Mouse (Mus musculus): ENCODE results near the gene Ros1. TPM values are rescaled to one million over a fixed set of nuclear protein-coding genes. Genes with fewer than 3 reads are reported as not detected.

The Ros1 gene
- polyA plus RNA-seq, 1 experiment from 2014 or later = not detected

DNA sequence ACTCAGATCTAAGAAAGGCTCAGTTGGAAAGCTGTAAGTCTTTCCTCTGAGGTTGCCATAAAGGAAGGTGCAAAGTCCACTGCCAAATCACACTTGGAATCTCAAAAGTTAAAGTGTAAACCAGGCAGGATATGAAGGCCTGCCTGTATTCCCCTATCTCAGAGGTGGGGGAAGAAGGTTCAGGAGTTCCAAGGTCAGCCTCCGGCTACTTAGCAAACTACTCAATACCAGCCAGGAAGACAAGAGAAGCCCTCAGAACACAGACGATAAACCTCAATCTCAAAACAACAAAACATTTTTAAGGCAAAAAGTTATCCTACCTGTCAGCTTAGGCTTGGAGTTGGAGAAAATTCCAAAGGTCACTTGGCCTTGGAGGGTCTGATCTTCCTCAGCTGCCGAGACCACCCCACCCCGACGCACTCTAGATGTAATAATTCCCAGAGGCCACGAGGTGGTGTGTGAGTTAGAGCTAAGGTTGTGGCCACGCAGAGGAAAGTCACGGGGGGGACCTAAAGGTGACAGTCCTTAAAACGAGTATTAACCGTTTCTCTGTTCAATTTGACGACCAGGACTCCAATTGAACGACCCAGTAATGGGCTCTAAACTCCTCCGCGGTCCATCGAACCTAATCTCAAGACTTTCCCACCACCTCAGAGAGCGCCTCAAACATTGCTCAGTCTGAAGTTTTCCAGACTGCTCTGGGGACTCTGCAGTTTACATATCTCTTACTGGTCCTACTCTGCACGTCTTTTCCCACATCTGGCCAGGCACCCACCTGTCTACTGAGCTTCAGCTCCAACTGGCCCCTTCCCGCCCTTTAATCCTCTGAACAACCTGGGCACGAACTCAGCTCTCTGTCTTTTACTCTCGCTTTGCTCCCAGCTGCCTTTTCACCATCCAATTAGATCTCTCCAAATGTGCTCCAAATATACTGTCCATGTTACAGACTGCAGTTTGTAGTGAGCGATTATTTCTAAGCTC, 37.4 kb upstream of the Ros1 start:
- H3K9ac ChIP-seq (replicated peaks; ENCODE audit: low read depth, low read length) = peak overlapping the region; percentile 82; the same call in 1 of the 2 replicates
- H3K27ac ChIP-seq (ENCODE audit: low read depth, low read length) = no peak overlapping the region
- H3K36me3 ChIP-seq (ENCODE audit: control insufficient read depth, insufficient read depth, low read length) = no peaks in the 10 kb centered on the region
- no peaks in the 10 kb centered on the region for H3K4me1 ChIP-seq (ENCODE audit: control insufficient read depth, insufficient read depth, low read length)
- H3K9me3 ChIP-seq (ENCODE audit: control insufficient read depth, low read length) = no peaks in the 10 kb centered on the region
- ATAC-seq (ENCODE audit: low read depth) = peak; percentile 26
- H3K27me3 ChIP-seq (ENCODE audit: control insufficient read depth, insufficient read depth, low read length) = no peaks in the 10 kb centered on the region
- WGBS = 12% methylated on average over 21 of the region's 21 CpGs
- peak overlapping the region; percentile 80 for H3K4me3 ChIP-seq (ENCODE audit: low read depth, low read length)
- peak overlapping the region; percentile 79 for H3K4me2 ChIP-seq (ENCODE audit: low read depth, low read length)

DNA sequence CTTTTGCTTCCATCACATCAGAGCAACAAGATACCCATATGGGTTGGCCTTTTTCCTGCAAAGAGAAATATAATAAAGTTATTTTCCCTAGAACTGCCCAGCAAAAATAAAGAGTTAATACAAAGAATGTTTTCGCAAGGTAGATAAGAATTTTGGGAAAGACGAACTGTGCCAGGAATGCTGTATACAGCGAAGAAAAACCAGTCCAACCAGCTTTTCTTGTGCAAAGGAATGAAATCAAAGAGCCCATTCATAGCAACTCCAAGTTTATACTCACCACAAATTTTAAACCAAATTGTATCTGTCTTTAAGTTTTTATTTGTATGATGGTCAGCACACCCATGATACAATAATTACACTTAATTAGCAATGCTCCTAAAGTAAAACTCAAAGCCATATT, 24.6 kb upstream of the Ros1 start:
- Histone ChIP-seq H3K9ac (replicated peaks; ENCODE audit: low read depth, low read length) (no peak overlapping the region), H3K36me3 (ENCODE audit: control insufficient read depth, insufficient read depth, low read length) (no peaks in the 10 kb centered on the region), H3K4me1 (ENCODE audit: control insufficient read depth, insufficient read depth, low read length) (no peaks in the 10 kb centered on the region), H3K9me3 (ENCODE audit: control insufficient read depth, low read length) (no peaks in the 10 kb centered on the region), H3K27me3 (ENCODE audit: control insufficient read depth, insufficient read depth, low read length) (no peaks in the 10 kb centered on the region), H3K4me3 (ENCODE audit: low read depth, low read length) (no peak overlapping the region), H3K27ac (ENCODE audit: low read depth, low read length) (no peak overlapping the region), H3K4me2 (ENCODE audit: low read depth, low read length) (no peak overlapping the region)
- no peak for ATAC-seq (ENCODE audit: low read depth)
- 87% methylated on average over 3 of the region's 3 CpGs for WGBS

DNA sequence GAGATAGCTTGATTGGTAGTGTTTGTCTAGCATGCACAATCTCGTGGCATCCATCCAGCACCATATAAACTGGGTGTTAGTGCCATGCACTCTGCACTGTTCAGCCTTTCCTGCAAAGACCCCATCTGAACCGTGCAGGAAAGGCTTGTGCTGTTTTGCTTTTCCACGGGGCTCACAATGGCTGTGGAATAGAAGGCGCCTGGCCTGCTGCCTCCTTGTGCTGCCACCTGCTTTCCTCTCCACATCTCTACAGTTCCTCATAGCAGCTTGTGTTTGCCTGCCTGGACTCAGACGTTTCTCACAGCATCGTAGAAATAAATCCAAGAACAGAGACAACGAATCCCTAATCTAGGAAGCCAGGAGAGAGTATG, 22.5 kb upstream of the Ros1 start:
- Histone ChIP-seq H3K27me3 (ENCODE audit: control insufficient read depth, insufficient read depth, low read length) (no peaks in the 10 kb centered on the region), H3K9ac (replicated peaks; ENCODE audit: low read depth, low read length) (no peak overlapping the region), H3K9me3 (ENCODE audit: control insufficient read depth, low read length) (no peaks in the 10 kb centered on the region), H3K4me2 (ENCODE audit: low read depth, low read length) (no peak overlapping the region), H3K36me3 (ENCODE audit: control insufficient read depth, insufficient read depth, low read length) (no peaks in the 10 kb centered on the region), H3K27ac (ENCODE audit: low read depth, low read length) (no peak overlapping the region), H3K4me3 (ENCODE audit: low read depth, low read length) (no peak overlapping the region), H3K4me1 (ENCODE audit: control insufficient read depth, insufficient read depth, low read length) (no peaks in the 10 kb centered on the region)
- ATAC-seq (ENCODE audit: low read depth) = peak; percentile 75
- 53% methylated on average over 7 of the region's 7 CpGs for WGBS

DNA sequence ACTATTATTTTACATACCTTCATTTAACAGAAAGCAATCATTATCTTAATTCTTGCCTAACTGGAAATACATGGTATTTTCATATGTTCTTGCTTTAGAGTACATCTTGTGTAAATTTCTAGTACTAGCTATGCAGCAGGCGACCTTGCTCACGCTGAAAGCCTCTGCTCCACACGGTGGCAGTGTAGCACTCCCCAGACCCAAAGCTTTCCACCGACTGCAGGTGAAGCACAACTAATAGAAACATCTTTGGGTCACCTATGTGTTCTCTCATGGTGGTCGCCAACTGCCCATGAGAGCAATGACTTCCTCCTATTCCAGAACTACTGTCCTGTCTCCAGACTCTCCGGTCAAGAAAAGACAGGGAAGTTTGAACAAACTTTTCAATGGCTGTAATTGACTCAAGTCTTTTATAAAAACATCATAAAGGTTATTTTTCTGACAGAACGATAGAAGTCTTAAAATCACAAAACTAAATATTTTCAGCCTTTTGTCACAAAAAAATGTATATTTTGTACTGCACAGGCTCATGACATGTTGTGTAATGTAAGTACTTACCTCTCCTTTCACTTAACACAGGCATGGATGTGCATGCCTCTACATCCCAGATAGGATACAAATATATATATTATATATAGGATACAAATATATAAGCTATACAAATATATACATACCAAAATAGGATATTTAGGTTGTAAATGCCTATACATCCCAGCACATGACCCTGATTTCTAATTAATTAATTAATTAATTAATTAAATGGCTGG, 21.9 kb upstream of the Ros1 start:
- no peaks in the 10 kb centered on the region for H3K36me3 ChIP-seq (ENCODE audit: control insufficient read depth, insufficient read depth, low read length)
- no peak overlapping the region for H3K4me3 ChIP-seq (ENCODE audit: low read depth, low read length)
- no peak overlapping the region for H3K27ac ChIP-seq (ENCODE audit: low read depth, low read length)
- no peak overlapping the region for H3K9ac ChIP-seq (replicated peaks; ENCODE audit: low read depth, low read length)
- H3K4me1 ChIP-seq (ENCODE audit: control insufficient read depth, insufficient read depth, low read length) = no peaks in the 10 kb centered on the region
- no peaks in the 10 kb centered on the region for H3K9me3 ChIP-seq (ENCODE audit: control insufficient read depth, low read length)
- WGBS = 25% methylated on average over 7 of the region's 7 CpGs
- peak; percentile 74 for ATAC-seq (ENCODE audit: low read depth)
- no peak overlapping the region for H3K4me2 ChIP-seq (ENCODE audit: low read depth, low read length)
- H3K27me3 ChIP-seq (ENCODE audit: control insufficient read depth, insufficient read depth, low read length) = no peaks in the 10 kb centered on the region

- Histone ChIP-seq H3K4me3 (ENCODE audit: low read depth, low read length) (no peak overlapping the region), H3K4me2 (ENCODE audit: low read depth, low read length) (no peak overlapping the region), H3K27me3 (ENCODE audit: control insufficient read depth, insufficient read depth, low read length) (no peaks in the 10 kb centered on the region), H3K4me1 (ENCODE audit: control insufficient read depth, insufficient read depth, low read length) (no peaks in the 10 kb centered on the region), H3K9ac (replicated peaks; ENCODE audit: low read depth, low read length) (no peak overlapping the region), H3K9me3 (ENCODE audit: control insufficient read depth, low read length) (no peaks in the 10 kb centered on the region), H3K36me3 (ENCODE audit: control insufficient read depth, insufficient read depth, low read length) (no peaks in the 10 kb centered on the region), H3K27ac (ENCODE audit: low read depth, low read length) (no peak overlapping the region)
- ATAC-seq (ENCODE audit: low read depth) = no peak; the same call in 1 of the 2 replicates
- 65% methylated on average over 2 of the region's 2 CpGs for WGBS
Measured at GRCm38 (mm10) chr10:52215267-52215818, 20.3 kb upstream of the Ros1 start.

GRCm38 (mm10) chr10:52204006-52204405, 9.0 kb upstream of the Ros1 start:
- Histone ChIP-seq H3K4me1 (ENCODE audit: control insufficient read depth, insufficient read depth, low read length) (no peaks in the 10 kb centered on the region), H3K4me3 (ENCODE audit: low read depth, low read length) (no peak overlapping the region), H3K27ac (ENCODE audit: low read depth, low read length) (no peak overlapping the region), H3K9ac (replicated peaks; ENCODE audit: low read depth, low read length) (no peak overlapping the region), H3K27me3 (ENCODE audit: control insufficient read depth, insufficient read depth, low read length) (no peaks in the 10 kb centered on the region), H3K9me3 (ENCODE audit: control insufficient read depth, low read length) (no peaks in the 10 kb centered on the region), H3K4me2 (ENCODE audit: low read depth, low read length) (no peak overlapping the region), H3K36me3 (ENCODE audit: control insufficient read depth, insufficient read depth, low read length) (no peaks in the 10 kb centered on the region)
- WGBS = 85% methylated on average over 2 of the region's 2 CpGs
- ATAC-seq (ENCODE audit: low read depth) = no peak

- no peak overlapping the region for H3K9ac ChIP-seq (replicated peaks; ENCODE audit: low read depth, low read length)
- H3K4me3 ChIP-seq (ENCODE audit: low read depth, low read length) = no peak overlapping the region
- H3K27me3 ChIP-seq (ENCODE audit: control insufficient read depth, insufficient read depth, low read length) = no peaks in the 10 kb centered on the region
- no peaks in the 10 kb centered on the region for H3K36me3 ChIP-seq (ENCODE audit: control insufficient read depth, insufficient read depth, low read length)
- no peak overlapping the region for H3K27ac ChIP-seq (ENCODE audit: low read depth, low read length)
- H3K4me2 ChIP-seq (ENCODE audit: low read depth, low read length) = no peak overlapping the region
- H3K4me1 ChIP-seq (ENCODE audit: control insufficient read depth, insufficient read depth, low read length) = no peaks in the 10 kb centered on the region
- ATAC-seq (ENCODE audit: low read depth) = no peak
- WGBS = 86% methylated on average over 4 of the region's 4 CpGs
- H3K9me3 ChIP-seq (ENCODE audit: control insufficient read depth, low read length) = no peaks in the 10 kb centered on the region
Measured at GRCm38 (mm10) chr10:52185900-52186299, 9.1 kb downstream of the Ros1 start.

DNA sequence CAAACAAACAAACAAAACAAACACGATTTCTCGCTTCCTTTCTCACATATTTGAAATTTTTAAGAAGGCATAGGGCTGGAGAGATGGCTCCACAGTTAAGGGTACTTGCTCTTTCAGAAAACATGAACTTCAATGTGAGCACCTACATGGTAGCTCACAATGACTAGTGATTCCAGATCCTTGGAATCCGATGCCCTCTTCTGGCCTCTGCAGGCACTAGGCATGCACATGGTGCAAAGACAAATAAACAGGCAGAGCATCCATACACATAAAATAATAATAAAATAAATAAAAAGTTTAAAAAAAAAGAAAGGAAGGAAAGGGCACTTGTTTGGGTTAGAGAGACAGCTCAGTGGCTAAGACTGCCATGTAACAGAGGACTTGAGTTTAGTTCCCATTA, 12.2 kb downstream of the Ros1 start:
- H3K4me3 ChIP-seq (ENCODE audit: low read depth, low read length) = no peak overlapping the region
- H3K27me3 ChIP-seq (ENCODE audit: control insufficient read depth, insufficient read depth, low read length) = no peaks in the 10 kb centered on the region
- H3K9ac ChIP-seq (replicated peaks; ENCODE audit: low read depth, low read length) = no peak overlapping the region
- no peak overlapping the region for H3K4me2 ChIP-seq (ENCODE audit: low read depth, low read length)
- no peak for ATAC-seq (ENCODE audit: low read depth)
- WGBS = 88% methylated on average over 3 of the region's 3 CpGs
- H3K4me1 ChIP-seq (ENCODE audit: control insufficient read depth, insufficient read depth, low read length) = no peaks in the 10 kb centered on the region
- H3K27ac ChIP-seq (ENCODE audit: low read depth, low read length) = no peak overlapping the region
- H3K36me3 ChIP-seq (ENCODE audit: control insufficient read depth, insufficient read depth, low read length) = no peaks in the 10 kb centered on the region
- no peaks in the 10 kb centered on the region for H3K9me3 ChIP-seq (ENCODE audit: control insufficient read depth, low read length)

DNA sequence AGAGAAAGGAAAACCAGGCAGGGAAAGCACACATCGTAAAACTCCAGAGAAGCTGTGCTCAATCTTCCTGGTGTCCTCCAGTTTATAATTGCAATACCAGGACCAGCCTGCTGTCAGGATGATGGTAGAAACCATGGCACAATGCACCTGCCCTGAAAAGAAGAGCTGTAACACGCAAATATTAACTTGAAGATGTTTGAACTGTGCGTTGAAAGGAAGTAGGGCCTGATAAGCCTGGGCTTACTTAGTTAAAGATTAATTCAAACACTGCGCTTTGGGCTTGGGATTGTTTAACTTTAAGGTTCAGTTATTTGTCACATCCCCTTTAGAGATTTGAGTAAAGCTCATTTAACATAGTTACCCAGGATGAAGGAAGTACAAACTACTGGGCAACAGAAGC, 20.7 kb downstream of the Ros1 start:
- Histone ChIP-seq H3K27me3 (ENCODE audit: control insufficient read depth, insufficient read depth, low read length) (no peaks in the 10 kb centered on the region), H3K4me2 (ENCODE audit: low read depth, low read length) (no peak overlapping the region), H3K4me3 (ENCODE audit: low read depth, low read length) (no peak overlapping the region), H3K9ac (replicated peaks; ENCODE audit: low read depth, low read length) (no peak overlapping the region), H3K27ac (ENCODE audit: low read depth, low read length) (no peak overlapping the region), H3K36me3 (ENCODE audit: control insufficient read depth, insufficient read depth, low read length) (no peaks in the 10 kb centered on the region), H3K4me1 (ENCODE audit: control insufficient read depth, insufficient read depth, low read length) (no peaks in the 10 kb centered on the region), H3K9me3 (ENCODE audit: control insufficient read depth, low read length) (no peaks in the 10 kb centered on the region)
- 72% methylated on average over 4 of the region's 4 CpGs for WGBS
- no peak for ATAC-seq (ENCODE audit: low read depth)

Data from neural tube, embryonic 14.5 days (tissue).